Mouse (Mus musculus): Measurements from ENCODE around the gene Tsr3.

DNA sequence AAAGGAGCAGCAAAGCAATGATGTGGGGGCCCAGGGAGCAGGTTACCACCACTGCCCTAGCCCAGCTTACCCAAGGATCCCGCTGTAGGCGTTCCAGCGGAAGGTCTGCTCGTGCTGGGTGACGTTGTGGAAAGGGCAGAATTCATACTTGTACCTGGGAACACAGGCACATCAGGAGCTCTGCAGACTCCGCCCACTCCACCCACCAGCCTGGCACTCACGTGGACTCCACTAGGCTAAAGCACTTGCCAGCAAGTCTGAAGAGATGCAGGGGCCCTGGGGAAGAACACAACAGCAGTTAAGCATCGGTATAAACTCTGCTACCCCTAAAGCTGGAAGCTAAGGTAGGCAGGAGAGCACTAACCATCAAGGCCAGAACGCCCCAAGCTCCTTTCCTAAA is 4.3 kb upstream of the Tsr3 start:
- TF ChIP-seq POLR2A (IDR thresholded peaks at IDR 0.05; ENCODE audit: extremely low read depth, insufficient read depth, low read length) (no peak), CTCF (IDR thresholded peaks at IDR 0.05; ENCODE audit: low read depth, low read length) (no peak)

Data from liver, adult 2 months (tissue).